Mouse (Mus musculus) induced T-regulatory cell, adult 2 months (primary cell): ENCODE results near the gene Pam.
A peak's percentile ranks its signal among the peaks of the same experiment; 100 is the strongest.
"Not testable (repeated sequence)": the region's sequence is repeated elsewhere in the genome, so short reads cannot be mapped to it uniquely, and the experiment has no call there.

ENCODE experiments used
- DNase-seq: peaks from one replicate; pipeline ENCODE4 v3.0.0-alpha.2; 2012; ENCODE audit warnings: low read depth

Gene Pam

GRCm38 (mm10) chr1:97768089-97768488 is 327.4 kb downstream of the Pam start:
- DNase-seq, result peak; percentile 48

- DNase-seq, result not testable (repeated sequence)
These were observed 329.7 kb downstream of the Pam start for GRCm38 (mm10) chr1:97765712-97766111.

- no peak for DNase-seq
These were observed 334.0 kb downstream of the Pam start for GRCm38 (mm10) chr1:97761477-97761876.

GRCm38 (mm10) chr1:97760598-97760997 is 334.8 kb downstream of the Pam start:
- DNase-seq, result no peak

- DNase-seq, result no peak
These were observed 335.6 kb downstream of the Pam start for GRCm38 (mm10) chr1:97759841-97760240.

GRCm38 (mm10) chr1:97754392-97754791 is 341.1 kb downstream of the Pam start:
- DNase-seq, result no peak

GRCm38 (mm10) chr1:97753216-97753615 is 342.2 kb downstream of the Pam start:
- no peak for DNase-seq

- DNase-seq, result no peak
These were observed 347.3 kb downstream of the Pam start for GRCm38 (mm10) chr1:97748163-97748562.

- peak; percentile 85 for DNase-seq
These were observed 349.2 kb downstream of the Pam start for GRCm38 (mm10) chr1:97746261-97746660.

- DNase-seq, result no peak
These were observed 349.7 kb downstream of the Pam start for GRCm38 (mm10) chr1:97745712-97746111.
